Mouse (Mus musculus): ENCODE data around the gene Socs2.

- TF ChIP-seq CTCF (IDR thresholded peaks at IDR 0.05; ENCODE audit: extremely low read depth, insufficient read length, insufficient replicate concordance, low read depth, low read length) (no peak), POLR2A (IDR thresholded peaks at IDR 0.05; ENCODE audit: low read depth, low read length) (no peak)
These were observed 28.0 kb downstream of the Socs2 start for GRCm38 (mm10) chr10:95388821-95389477.

Measured in small intestine, adult 2 months (tissue).